Mouse (Mus musculus) bone marrow macrophage, adult 2 months (primary cell): ENCODE data around the gene Tas2r143.

ENCODE experiments used
- CTCF ChIP-seq: IDR thresholded peaks from 2 replicates; pipeline ENCODE4 v1.5.1; 2012; ENCODE audit warnings: low read depth, mild to moderate bottlenecking, low read length, moderate library complexity
- POLR2A ChIP-seq: IDR thresholded peaks from 2 replicates; pipeline ENCODE4 v1.6.1; 2012; ENCODE audit warnings: mild to moderate bottlenecking, low read depth, low read length, borderline replicate concordance

GRCm38 (mm10) chr6:42380416-42381144 is 19.5 kb upstream of the Tas2r143 start:
- no peak for TF ChIP-seq CTCF
- no peak for TF ChIP-seq POLR2A
